Mouse (Mus musculus) G1E (cell line): ENCODE measurements around the gene Stk38.

Experiments
- CTCF ChIP-seq: IDR thresholded peaks from 2 replicates; pipeline ENCODE4 v1.5.1; 2012; ENCODE audit warnings: low read depth, low read length, inconsistent platforms, mixed read lengths
- POLR2AphosphoS5 ChIP-seq: IDR thresholded peaks from 2 replicates; pipeline ENCODE4 v1.6.1; 2012; ENCODE audit warnings: low read depth, low read length, inconsistent platforms; ENCODE audit not compliant: insufficient replicate concordance

- TF ChIP-seq POLR2AphosphoS5 (no peak), CTCF (peak; percentile 84)
Observed at GRCm38 (mm10) chr17:28936622-28937345, 71.0 kb downstream of the Stk38 start.
